Mouse (Mus musculus) induced T-regulatory cell, adult 2 months (primary cell): ENCODE results near the gene Tmx4.
"Not testable (repeated sequence)": the region's sequence is repeated elsewhere in the genome, so short reads cannot be mapped to it uniquely, and the experiment has no call there.

Experiments used
- DNase-seq: peaks from one replicate; pipeline ENCODE4 v3.0.0-alpha.2; 2012; ENCODE audit warnings: low read depth

Gene Tmx4

GRCm38 (mm10) chr2:134643514-134644300, at the start of gene Tmx4:
Gene Tmx4 (minus strand): TSS chr2:134644145.
- DNase-seq: peak; percentile 96

- DNase-seq: no peak
These were observed 48.2 kb upstream of the Tmx4 start for GRCm38 (mm10) chr2:134692125-134692524.

GRCm38 (mm10) chr2:134691055-134691454, 47.1 kb upstream of the Tmx4 start:
- no peak for DNase-seq

GRCm38 (mm10) chr2:134682326-134682725, 38.4 kb upstream of the Tmx4 start:
- DNase-seq: no peak

- peak; percentile 9 for DNase-seq
These were observed 37.5 kb upstream of the Tmx4 start for GRCm38 (mm10) chr2:134681271-134681961.

- DNase-seq: no peak
These were observed 35.6 kb upstream of the Tmx4 start for GRCm38 (mm10) chr2:134679567-134679966.

GRCm38 (mm10) chr2:134675465-134675864, 31.5 kb upstream of the Tmx4 start:
- DNase-seq: no peak

GRCm38 (mm10) chr2:134673604-134674003, 29.7 kb upstream of the Tmx4 start:
- peak; percentile 65 for DNase-seq

- DNase-seq: no peak
These were observed 12.5 kb upstream of the Tmx4 start for GRCm38 (mm10) chr2:134656477-134656876.

- no peak for DNase-seq
These were observed 10.7 kb upstream of the Tmx4 start for GRCm38 (mm10) chr2:134654668-134655067.

- no peak for DNase-seq
These were observed 8.8 kb upstream of the Tmx4 start for GRCm38 (mm10) chr2:134652759-134653158.

- DNase-seq: no peak
These were observed 5.1 kb upstream of the Tmx4 start for GRCm38 (mm10) chr2:134648999-134649398.

- DNase-seq: no peak
These were observed 1.8 kb upstream of the Tmx4 start for GRCm38 (mm10) chr2:134645752-134646151.

GRCm38 (mm10) chr2:134645166-134645565, 1.2 kb upstream of the Tmx4 start:
- no peak for DNase-seq

- DNase-seq: no peak
These were observed 462 bp upstream of the Tmx4 start for GRCm38 (mm10) chr2:134644301-134644912.

GRCm38 (mm10) chr2:134642377-134642776, 1.6 kb downstream of the Tmx4 start:
- no peak for DNase-seq

GRCm38 (mm10) chr2:134641372-134641771, 2.6 kb downstream of the Tmx4 start:
- DNase-seq: no peak

GRCm38 (mm10) chr2:134640398-134640797, 3.5 kb downstream of the Tmx4 start:
- no peak for DNase-seq

- not testable (repeated sequence) for DNase-seq
These were observed 15.4 kb downstream of the Tmx4 start for GRCm38 (mm10) chr2:134628541-134628940.

GRCm38 (mm10) chr2:134604935-134605334, 39.0 kb downstream of the Tmx4 start:
- no peak for DNase-seq

- no peak for DNase-seq
These were observed 52.8 kb downstream of the Tmx4 start for GRCm38 (mm10) chr2:134591081-134591694.

- DNase-seq: no peak
These were observed 58.7 kb downstream of the Tmx4 start for GRCm38 (mm10) chr2:134585243-134585642.

- DNase-seq: no peak
These were observed 84.5 kb downstream of the Tmx4 start for GRCm38 (mm10) chr2:134559422-134559821.
